Mouse (Mus musculus): ENCODE measurements around the gene Smc6. TPM values are rescaled to one million over a fixed set of nuclear protein-coding genes. Genes with fewer than 3 reads are reported as not detected.

Smc6 gene
- total and polyA plus RNA-seq, 2 experiments from 2014 or later: 22.4 to 103 TPM

DNA sequence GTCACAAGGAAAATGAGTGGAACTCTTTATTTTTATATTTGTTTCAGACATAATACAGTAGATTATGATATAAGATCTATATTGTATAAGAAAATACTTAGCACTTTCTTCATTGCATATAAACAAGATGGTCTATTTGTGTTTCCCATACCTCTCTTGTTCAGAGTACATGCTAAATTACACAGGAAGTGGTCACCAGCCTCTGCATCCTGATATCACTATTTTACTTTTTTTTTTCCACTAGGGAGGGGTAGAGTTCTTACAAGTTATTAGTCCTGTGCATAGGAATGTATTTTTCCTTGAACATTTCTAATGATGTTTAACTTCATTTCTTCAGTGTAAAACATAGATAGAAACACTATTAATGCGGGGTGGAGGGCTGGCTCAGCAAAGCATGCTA lies 35.2 kb downstream of the Smc6 start:
- Histone ChIP-seq H3K27ac (ENCODE audit: low read depth, low read length) (no peak overlapping the region), H3K4me2 (ENCODE audit: low read depth, low read length, poor library complexity, severe bottlenecking) (no peak overlapping the region), H3K4me3 (ENCODE audit: low read depth, low read length) (no peak overlapping the region), H3K27me3 (ENCODE audit: insufficient read depth, low read length) (no peaks in the 10 kb centered on the region), H3K9ac (replicated peaks; ENCODE audit: low read length, poor library complexity, severe bottlenecking) (no peak overlapping the region), H3K4me1 (ENCODE audit: insufficient read depth, low read length) (no peaks in the 10 kb centered on the region), H3K36me3 (ENCODE audit: insufficient read depth, low read length) (peaks cover 23% of the 10 kb centered on the region; the same call in 1 of the 2 replicates), H3K9me3 (ENCODE audit: low read length) (no peaks in the 10 kb centered on the region)
- TF ChIP-seq CTCF (IDR thresholded peaks at IDR 0.05): no peak
- ATAC-seq (ENCODE audit: low FRiP score) (no peak), DNase-seq (ENCODE audit: low spot score) (no peak)
- 92% methylated on average over 1 of the region's 1 CpGs for WGBS

GRCm38 (mm10) chr12:11306753-11307645 lies 41.3 kb downstream of the Smc6 start:
- H3K9ac ChIP-seq (replicated peaks; ENCODE audit: low read length, poor library complexity, severe bottlenecking): no peak overlapping the region
- H3K4me1 ChIP-seq (ENCODE audit: insufficient read depth, low read length): no peaks in the 10 kb centered on the region
- 91% methylated on average over 8 of the region's 8 CpGs for WGBS
- H3K4me3 ChIP-seq (ENCODE audit: low read depth, low read length): no peak overlapping the region
- no peaks in the 10 kb centered on the region for H3K27me3 ChIP-seq (ENCODE audit: insufficient read depth, low read length)
- no peak for ATAC-seq (ENCODE audit: low FRiP score)
- H3K27ac ChIP-seq (ENCODE audit: low read depth, low read length): no peak overlapping the region
- TF ChIP-seq CTCF (IDR thresholded peaks at IDR 0.05): no peak
- DNase-seq (ENCODE audit: low spot score): no peak
- no peaks in the 10 kb centered on the region for H3K9me3 ChIP-seq (ENCODE audit: low read length)
- no peak overlapping the region for H3K4me2 ChIP-seq (ENCODE audit: low read depth, low read length, poor library complexity, severe bottlenecking)
- H3K36me3 ChIP-seq (ENCODE audit: insufficient read depth, low read length): peaks cover 22% of the 10 kb centered on the region; the same call in 1 of the 2 replicates

GRCm38 (mm10) chr12:11311106-11311505 lies 45.4 kb downstream of the Smc6 start:
- Histone ChIP-seq H3K27ac (ENCODE audit: low read depth, low read length) (no peak overlapping the region), H3K27me3 (ENCODE audit: insufficient read depth, low read length) (no peaks in the 10 kb centered on the region), H3K4me2 (ENCODE audit: low read depth, low read length, poor library complexity, severe bottlenecking) (no peak overlapping the region), H3K4me3 (ENCODE audit: low read depth, low read length) (no peak overlapping the region), H3K36me3 (ENCODE audit: insufficient read depth, low read length) (peaks cover 18% of the 10 kb centered on the region; the same call in 1 of the 2 replicates), H3K4me1 (ENCODE audit: insufficient read depth, low read length) (no peaks in the 10 kb centered on the region), H3K9ac (replicated peaks; ENCODE audit: low read length, poor library complexity, severe bottlenecking) (no peak overlapping the region), H3K9me3 (ENCODE audit: low read length) (no peaks in the 10 kb centered on the region)
- TF ChIP-seq CTCF (IDR thresholded peaks at IDR 0.05): no peak
- no peak for DNase-seq (ENCODE audit: low spot score)
- 98% methylated on average over 2 of the region's 2 CpGs for WGBS
- ATAC-seq (ENCODE audit: low FRiP score): no peak

- no peaks in the 10 kb centered on the region for H3K9me3 ChIP-seq (ENCODE audit: low read length)
- H3K4me2 ChIP-seq (ENCODE audit: low read depth, low read length, poor library complexity, severe bottlenecking): no peak overlapping the region
- 71% methylated on average over 1 of the region's 1 CpGs for WGBS
- TF ChIP-seq CTCF (IDR thresholded peaks at IDR 0.05): peak; percentile 61
- DNase-seq (ENCODE audit: low spot score): peak; percentile 31
- H3K4me3 ChIP-seq (ENCODE audit: low read depth, low read length): no peak overlapping the region
- no peaks in the 10 kb centered on the region for H3K4me1 ChIP-seq (ENCODE audit: insufficient read depth, low read length)
- H3K9ac ChIP-seq (replicated peaks; ENCODE audit: low read length, poor library complexity, severe bottlenecking): no peak overlapping the region
- no peak overlapping the region for H3K27ac ChIP-seq (ENCODE audit: low read depth, low read length)
- no peak for ATAC-seq (ENCODE audit: low FRiP score)
- no peaks in the 10 kb centered on the region for H3K27me3 ChIP-seq (ENCODE audit: insufficient read depth, low read length)
- H3K36me3 ChIP-seq (ENCODE audit: insufficient read depth, low read length): peaks cover 11% of the 10 kb centered on the region; the same call in 1 of the 2 replicates
Measured at GRCm38 (mm10) chr12:11313840-11314239, 48.2 kb downstream of the Smc6 start.

DNA sequence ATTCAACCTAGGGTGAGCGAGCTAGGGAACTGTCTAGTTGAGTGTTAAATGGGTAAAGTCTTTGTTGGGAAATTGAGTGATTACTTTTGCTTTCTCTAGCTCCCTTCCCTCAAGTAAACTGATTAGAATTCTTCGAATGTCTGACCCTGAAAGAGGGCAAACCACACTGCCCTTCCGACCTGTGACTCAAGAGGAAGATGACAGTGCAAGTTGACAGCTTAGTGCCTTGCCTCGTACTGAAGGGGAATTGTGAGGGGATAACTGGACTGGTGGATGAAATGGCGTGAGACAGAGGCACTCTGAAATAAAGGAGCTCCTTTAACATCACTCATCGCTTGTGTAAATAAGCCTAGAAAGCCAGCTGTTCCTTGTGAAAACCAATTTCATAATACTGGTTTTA lies 52.0 kb downstream of the Smc6 start:
- no peak for ATAC-seq (ENCODE audit: low FRiP score)
- Histone ChIP-seq H3K9me3 (ENCODE audit: low read length) (no peaks in the 10 kb centered on the region), H3K4me3 (ENCODE audit: low read depth, low read length) (no peak overlapping the region), H3K4me2 (ENCODE audit: low read depth, low read length, poor library complexity, severe bottlenecking) (no peak overlapping the region), H3K27me3 (ENCODE audit: insufficient read depth, low read length) (no peaks in the 10 kb centered on the region), H3K9ac (replicated peaks; ENCODE audit: low read length, poor library complexity, severe bottlenecking) (no peak overlapping the region), H3K27ac (ENCODE audit: low read depth, low read length) (no peak overlapping the region), H3K36me3 (ENCODE audit: insufficient read depth, low read length) (peaks cover 11% of the 10 kb centered on the region; the same call in 1 of the 2 replicates), H3K4me1 (ENCODE audit: insufficient read depth, low read length) (no peaks in the 10 kb centered on the region)
- no peak for TF ChIP-seq CTCF (IDR thresholded peaks at IDR 0.05)
- DNase-seq (ENCODE audit: low spot score): no peak
- 66% methylated on average over 6 of the region's 6 CpGs for WGBS

GRCm38 (mm10) chr12:11324480-11324879 lies 58.8 kb downstream of the Smc6 start:
- H3K27ac ChIP-seq (ENCODE audit: low read depth, low read length): no peak overlapping the region
- WGBS: 48% methylated on average over 4 of the region's 4 CpGs
- no peak for ATAC-seq (ENCODE audit: low FRiP score)

More at GRCm38 (mm10) chr12:11324480-11324879, 58.8 kb downstream of the Smc6 start:
- no peak overlapping the region for H3K4me2 ChIP-seq (ENCODE audit: low read depth, low read length, poor library complexity, severe bottlenecking)
- TF ChIP-seq CTCF (IDR thresholded peaks at IDR 0.05): no peak
- H3K9ac ChIP-seq (replicated peaks; ENCODE audit: low read length, poor library complexity, severe bottlenecking): no peak overlapping the region
- no peaks in the 10 kb centered on the region for H3K27me3 ChIP-seq (ENCODE audit: insufficient read depth, low read length)
- H3K9me3 ChIP-seq (ENCODE audit: low read length): no peaks in the 10 kb centered on the region
- no peak overlapping the region for H3K4me3 ChIP-seq (ENCODE audit: low read depth, low read length)
- 0 out of 2 replicates have a peak, but pooled peaks cover 3% of the 10 kb centered on the region for H3K36me3 ChIP-seq (ENCODE audit: insufficient read depth, low read length)
- DNase-seq (ENCODE audit: low spot score): no peak
- no peaks in the 10 kb centered on the region for H3K4me1 ChIP-seq (ENCODE audit: insufficient read depth, low read length)
